Mouse (Mus musculus): ENCODE data around the gene Fkbp5.
A peak's percentile ranks its signal among the peaks of the same experiment; 100 is the strongest.

Gene Fkbp5

GRCm38 (mm10) chr17:28460388-28460787, 56.9 kb downstream of the Fkbp5 start:
- DNase-seq (ENCODE audit: low spot score in 2 of 2) = no peak

- DNase-seq (ENCODE audit: low spot score in 2 of 2) = no peak
Observed at GRCm38 (mm10) chr17:28455098-28455497, 62.2 kb downstream of the Fkbp5 start.

GRCm38 (mm10) chr17:28452889-28453288, 64.4 kb downstream of the Fkbp5 start:
- no peak for DNase-seq (ENCODE audit: low spot score in 2 of 2)

DNA sequence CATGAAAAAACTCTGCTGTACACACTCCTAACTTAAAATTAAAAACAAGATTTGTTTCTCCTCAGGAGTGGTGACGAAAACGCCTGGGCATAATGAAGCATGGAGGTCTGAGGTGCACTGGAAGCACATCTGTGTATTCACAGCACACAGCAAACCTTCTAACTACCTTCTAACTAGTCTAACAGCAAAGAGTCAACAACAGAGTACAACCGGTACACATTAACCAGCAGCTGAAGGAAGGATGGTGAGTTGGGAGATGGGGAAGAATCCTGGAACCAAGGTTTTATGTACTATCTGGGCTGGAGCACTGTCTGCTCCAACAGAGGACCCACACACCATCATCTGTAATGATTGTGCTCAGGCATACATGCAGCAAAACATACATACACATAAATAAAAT, 65.4 kb downstream of the Fkbp5 start:
- DNase-seq (ENCODE audit: low spot score in 2 of 2) = no peak

DNA sequence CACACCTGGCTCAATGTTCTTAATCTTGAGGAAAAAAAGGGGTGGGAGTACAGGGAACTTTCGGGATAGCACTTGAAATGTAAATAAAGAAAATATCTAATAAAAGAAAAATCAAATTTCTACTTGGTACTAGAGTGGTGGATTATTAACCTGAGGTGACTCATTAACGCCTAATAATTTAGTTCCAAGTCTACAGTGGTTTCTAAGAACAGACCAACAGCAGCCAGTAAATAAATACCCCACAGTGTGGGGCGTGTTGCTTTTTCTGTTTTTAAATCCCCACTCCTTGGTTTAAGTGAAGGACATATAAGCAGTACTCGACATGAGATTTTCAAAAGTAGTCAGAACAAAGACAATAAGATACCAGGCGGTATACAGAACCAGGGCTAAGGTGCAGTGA, 65.8 kb downstream of the Fkbp5 start:
- no peak for DNase-seq (ENCODE audit: low spot score in 2 of 2)

DNA sequence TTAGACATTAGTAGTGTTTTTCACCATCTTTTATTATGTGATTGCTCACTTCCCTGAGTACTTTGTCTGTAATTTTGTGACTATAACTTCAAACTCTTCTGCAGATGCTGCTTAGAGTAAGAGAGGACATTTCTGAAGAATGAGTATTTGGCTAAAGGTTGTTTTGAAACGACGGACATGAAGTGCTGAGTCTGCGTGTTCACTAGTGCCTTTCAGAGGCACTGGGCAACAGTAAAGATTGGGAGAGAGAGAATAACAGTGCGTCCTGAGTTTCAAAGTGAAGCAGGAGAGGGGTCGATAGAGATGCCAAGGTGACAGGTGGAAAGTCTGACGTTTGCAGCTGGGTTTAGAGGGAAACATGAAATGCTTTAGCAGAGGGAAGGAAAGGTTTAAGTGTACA, 69.1 kb downstream of the Fkbp5 start:
- no peak for DNase-seq (ENCODE audit: low spot score in 2 of 2)

DNA sequence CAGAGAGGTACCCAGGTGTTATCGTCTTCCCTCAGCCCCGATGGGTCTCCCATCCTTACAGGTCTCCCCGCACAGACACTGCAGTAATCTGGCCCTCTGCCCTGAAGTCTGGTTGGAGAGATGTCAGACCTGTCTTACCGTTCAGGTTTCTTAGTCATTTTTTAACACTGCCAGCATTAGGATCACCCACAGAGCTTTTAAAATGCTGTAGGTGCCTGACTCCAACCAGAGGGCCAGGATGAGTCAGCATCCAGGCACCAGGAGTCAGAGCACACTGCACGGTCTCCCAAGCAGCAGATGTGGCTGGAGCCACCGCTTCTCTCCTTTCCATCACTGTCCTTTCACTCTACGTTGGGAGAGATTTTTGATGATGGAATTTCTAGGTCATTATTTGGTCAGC, 69.5 kb downstream of the Fkbp5 start:
- no peak for DNase-seq (ENCODE audit: low spot score in 2 of 2)

DNA sequence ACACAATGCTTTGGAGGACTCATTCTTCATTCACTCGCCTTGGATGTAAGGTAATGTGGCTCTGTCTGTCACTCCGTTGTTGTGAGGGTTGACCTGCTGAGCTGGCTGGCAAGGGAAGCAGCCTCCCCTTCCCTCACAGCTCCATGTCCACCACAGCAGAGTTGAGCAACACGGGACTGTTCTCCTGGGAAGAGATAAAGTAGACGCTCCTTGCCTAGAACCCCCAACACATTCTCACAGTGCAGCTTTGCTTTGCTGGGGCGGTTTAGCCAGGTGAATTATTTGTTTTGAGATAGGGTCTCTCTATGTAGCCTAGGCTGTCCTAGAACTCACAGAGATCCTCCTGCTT, 70.5 kb downstream of the Fkbp5 start:
- no peak for DNase-seq (ENCODE audit: low spot score in 2 of 2)

- no peak for DNase-seq (ENCODE audit: low spot score in 2 of 2)
Observed at GRCm38 (mm10) chr17:28445886-28446819, 71.2 kb downstream of the Fkbp5 start.

- DNase-seq (ENCODE audit: low spot score in 2 of 2) = no peak
Observed at GRCm38 (mm10) chr17:28442661-28443060, 74.7 kb downstream of the Fkbp5 start.

GRCm38 (mm10) chr17:28438342-28439115, 78.8 kb downstream of the Fkbp5 start:
- DNase-seq (ENCODE audit: low spot score in 2 of 2) = no peak

DNA sequence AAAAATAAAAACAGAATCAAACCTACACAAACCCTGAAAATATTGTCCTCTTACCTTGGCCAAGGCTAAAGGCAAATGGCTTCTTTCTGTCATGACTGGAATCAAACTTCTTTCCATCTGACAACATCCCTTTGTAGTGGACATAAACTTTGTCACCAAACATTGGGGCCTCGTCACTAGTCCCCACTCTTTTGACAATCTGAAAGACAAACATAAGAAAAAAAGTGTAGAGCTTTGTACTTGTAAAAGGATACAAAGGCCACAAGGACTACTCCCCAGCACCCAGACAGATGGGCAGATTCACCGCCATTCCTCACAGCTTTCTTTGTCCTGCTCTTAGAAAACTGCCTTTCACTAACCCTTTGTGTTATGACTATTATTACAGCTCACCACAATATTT, 79.4 kb downstream of the Fkbp5 start:
- DNase-seq (ENCODE audit: low spot score in 2 of 2) = no peak

DNA sequence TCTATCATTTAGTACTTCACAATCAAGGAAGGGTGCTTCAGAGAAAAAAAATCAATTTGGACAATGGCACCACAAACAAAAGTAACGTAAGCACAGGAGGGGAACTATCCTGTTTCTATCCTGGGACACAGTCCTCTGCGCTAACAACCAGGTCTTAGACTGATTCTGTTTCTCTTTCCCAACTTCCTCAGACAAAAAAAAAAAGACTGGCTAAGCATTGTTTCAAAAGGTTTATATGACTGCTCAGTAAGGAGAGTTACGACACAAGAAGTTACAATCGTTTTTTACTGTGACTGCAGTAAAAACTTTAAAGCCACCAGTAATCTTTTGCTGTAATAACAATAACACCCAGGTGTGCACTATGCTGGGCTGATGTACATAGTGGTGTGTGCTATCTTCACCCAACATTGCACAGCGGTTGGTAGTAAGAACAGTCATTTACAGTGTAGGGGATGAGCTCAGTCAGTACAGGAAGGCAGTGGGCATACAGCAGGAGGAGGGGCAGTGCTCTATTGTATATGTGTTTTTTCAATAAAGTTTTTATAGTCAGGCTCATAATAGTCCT, 82.3 kb downstream of the Fkbp5 start:
- no peak for DNase-seq (ENCODE audit: low spot score in 2 of 2)

GRCm38 (mm10) chr17:28433029-28433428, 84.3 kb downstream of the Fkbp5 start:
- DNase-seq (ENCODE audit: low spot score in 2 of 2) = no peak

GRCm38 (mm10) chr17:28431931-28432335, 85.4 kb downstream of the Fkbp5 start:
- DNase-seq (ENCODE audit: low spot score in 2 of 2) = no peak

- DNase-seq (ENCODE audit: low spot score in 2 of 2) = no peak
Observed at GRCm38 (mm10) chr17:28431038-28431437, 86.3 kb downstream of the Fkbp5 start.

DNA sequence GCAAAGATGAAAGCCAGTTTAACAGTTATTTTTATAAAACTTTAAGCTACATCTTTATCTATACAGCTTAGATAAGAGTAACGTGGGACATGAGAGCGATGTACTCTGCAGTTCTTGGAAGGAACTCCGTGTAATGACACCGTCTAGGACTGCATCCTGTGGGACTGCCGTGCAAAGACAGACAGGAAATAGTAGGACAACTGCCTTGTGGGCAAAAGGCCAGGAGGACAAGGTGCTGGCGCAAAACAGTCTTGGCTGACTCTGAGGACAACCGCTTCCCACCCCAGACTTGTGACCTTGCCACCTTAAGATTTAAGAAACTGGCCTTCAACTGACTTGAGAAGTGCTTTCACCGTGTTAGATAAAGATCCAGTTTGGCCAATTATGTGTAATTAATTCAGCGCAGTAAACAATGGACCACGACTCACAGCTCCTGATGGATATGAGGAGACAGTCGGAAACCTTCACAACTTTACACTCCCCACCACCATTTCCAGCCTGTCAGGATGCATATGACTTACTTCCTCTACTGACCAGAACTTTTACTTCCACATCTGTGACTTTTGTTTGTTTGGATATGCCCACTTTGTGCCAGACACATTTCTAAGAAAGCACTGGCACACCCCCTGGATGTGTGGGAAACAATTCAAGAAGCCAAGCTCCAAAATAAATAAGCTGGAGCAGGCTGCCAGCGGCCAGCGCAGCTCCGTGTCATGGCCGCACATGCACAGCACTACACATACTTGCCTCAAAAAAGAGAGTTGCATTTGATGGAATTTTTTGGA, 88.7 kb downstream of the Fkbp5 start:
- DNase-seq (ENCODE audit: low spot score in 2 of 2) = peak in 1 of 2 experiments; percentile 47

GRCm38 (mm10) chr17:28427666-28428065, 89.7 kb downstream of the Fkbp5 start:
- DNase-seq (ENCODE audit: low spot score in 2 of 2) = no peak

GRCm38 (mm10) chr17:28424373-28424772, 93.0 kb downstream of the Fkbp5 start:
- no peak for DNase-seq (ENCODE audit: low spot score in 2 of 2)

GRCm38 (mm10) chr17:28421071-28421470, 96.3 kb downstream of the Fkbp5 start:
- DNase-seq (ENCODE audit: low spot score in 2 of 2) = no peak

DNA sequence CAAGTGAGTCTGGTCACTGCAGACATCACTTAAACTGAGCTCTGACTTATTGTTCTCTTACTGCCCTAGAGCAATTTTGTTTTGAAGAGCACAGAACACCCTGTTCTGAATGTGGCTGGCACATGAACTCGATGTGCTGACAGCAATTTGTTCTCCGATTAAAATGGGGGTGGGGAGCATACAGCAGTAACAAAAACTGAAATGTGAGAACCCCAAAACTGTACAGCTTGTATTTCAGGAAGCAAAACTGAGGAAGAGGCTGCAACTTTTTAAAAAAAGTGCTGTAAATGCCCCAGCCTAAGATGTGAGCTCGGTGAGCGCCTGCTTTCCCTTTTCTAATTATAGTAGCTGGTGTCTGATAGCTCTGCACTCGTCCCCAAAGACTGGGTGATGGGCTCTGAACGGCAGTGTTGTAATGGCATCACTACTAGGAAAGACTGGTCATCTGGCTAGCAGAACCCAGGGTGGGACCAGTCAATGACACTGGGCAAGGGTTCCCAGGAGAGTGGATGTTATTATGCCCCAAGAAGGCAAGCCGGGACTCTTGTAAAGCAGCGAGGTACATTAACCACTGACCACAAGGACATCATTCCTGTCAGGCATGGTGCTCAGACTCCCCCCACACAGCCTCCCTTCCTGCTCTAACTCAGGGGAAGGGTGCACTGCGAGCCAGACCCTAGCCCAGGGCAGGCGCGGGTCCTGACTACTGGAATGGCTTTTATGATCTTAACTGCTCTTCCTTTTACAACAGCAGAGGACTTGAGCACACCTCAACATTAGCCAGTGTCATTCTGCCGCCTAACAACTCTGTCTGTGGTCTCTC, 96.9 kb downstream of the Fkbp5 start:
- peak in 1 of 2 experiments; percentile 44 for DNase-seq (ENCODE audit: low spot score in 2 of 2)
